Mouse (Mus musculus): ENCODE results near the gene Rbfox1.

DNA sequence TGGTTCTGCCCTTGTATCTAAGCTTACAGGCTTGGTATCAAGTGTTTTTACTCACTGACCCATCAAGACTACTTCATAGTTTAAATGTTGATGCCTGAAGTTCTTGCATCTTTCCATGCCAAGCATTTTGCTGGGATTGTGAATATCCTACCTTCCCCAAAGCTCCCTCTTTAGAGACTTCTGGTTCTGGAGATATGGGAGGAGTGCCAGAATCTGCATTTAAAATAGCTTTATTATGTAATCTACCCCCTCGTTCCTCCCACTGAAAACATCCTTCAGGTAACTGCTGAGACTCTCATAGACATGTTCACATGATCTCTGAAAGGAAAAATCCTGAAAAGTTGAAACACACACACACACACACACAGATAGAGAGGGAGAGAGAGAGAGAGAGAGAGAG, 1247.3 kb downstream of the Rbfox1 start:
- TF ChIP-seq CTCF (IDR thresholded peaks at IDR 0.05; ENCODE audit: low read depth, low read length) (no peak), POLR2A (IDR thresholded peaks at IDR 0.05; ENCODE audit: extremely low read depth, insufficient read depth, low read length) (no peak)
